Mouse (Mus musculus) heart, adult 2 months (tissue): ENCODE data around the gene Serping1.

Experiments
- CTCF ChIP-seq: fragments of 200-600 bp; IDR thresholded peaks from 2 replicates; pipeline ENCODE4 v1.8.1; 2022; ENCODE audit warnings: antibody characterized with exemption, mild to moderate bottlenecking, moderate library complexity
- EP300 ChIP-seq: fragments of 200-500 bp; IDR thresholded peaks from 2 replicates; pipeline ENCODE4 v1.6.1; 2011; ENCODE audit warnings: low read depth, low read length, control low read depth; ENCODE audit not compliant: insufficient read depth
- POLR2A ChIP-seq: fragments of 200-500 bp; IDR thresholded peaks from 2 replicates; pipeline ENCODE4 v1.6.1; 2011; ENCODE audit warnings: mild to moderate bottlenecking, low read depth, low read length, control low read depth; ENCODE audit not compliant: insufficient read depth

DNA sequence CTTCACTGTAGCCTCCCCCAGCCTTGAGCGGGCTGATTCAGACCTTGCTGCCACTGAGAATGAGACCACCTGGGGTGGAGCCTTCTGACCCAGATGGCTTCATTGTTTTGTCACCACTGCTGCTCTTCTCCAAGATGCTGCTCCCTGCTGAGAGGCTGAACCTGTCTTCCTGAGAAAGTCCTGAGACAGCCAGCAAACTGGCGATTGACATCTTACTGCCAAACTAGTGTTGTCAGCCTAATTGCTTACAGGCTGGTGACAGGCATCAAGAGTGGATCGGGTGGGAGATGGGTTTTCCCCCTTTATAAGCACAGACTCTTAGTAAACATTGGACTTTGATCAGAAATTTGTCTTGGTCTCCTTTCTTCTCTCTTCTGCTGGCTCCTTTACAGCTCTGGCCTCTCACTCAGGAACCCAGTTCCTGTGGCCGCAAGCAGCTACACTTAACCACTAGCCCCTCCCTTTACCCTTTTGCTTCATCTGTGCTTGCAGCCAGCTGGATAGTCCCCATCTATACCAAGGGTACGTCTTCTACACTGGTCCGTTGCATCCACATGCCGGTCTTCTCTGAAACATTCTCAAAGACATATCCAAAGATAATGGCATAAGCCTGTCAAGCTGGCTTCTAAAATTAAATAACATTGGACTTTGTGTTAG, 18.1 kb downstream of the Serping1 start:
- TF ChIP-seq CTCF: no peak
- TF ChIP-seq POLR2A: no peak
- no peak for TF ChIP-seq EP300
